Mouse (Mus musculus) C2C12 (cell line): ENCODE measurements around the gene Naxd. TPM values are rescaled to one million over a fixed set of nuclear protein-coding genes. Genes with fewer than 3 reads are reported as not detected.
A peak's percentile ranks its signal among the peaks of the same experiment; 100 is the strongest.

ENCODE experiments used
- H3K27me3 ChIP-seq: one replicate; pipeline ENCODE4 v1.6.1; 2011; ENCODE audit not compliant: control insufficient read depth, insufficient read depth, insufficient read length
- H3K36me3 ChIP-seq: one replicate; pipeline ENCODE4 v1.6.1; 2011; ENCODE audit not compliant: control insufficient read depth, insufficient read depth
- H3K4me3 ChIP-seq: one replicate; pipeline ENCODE4 v1.5.1; 2011; ENCODE audit warnings: mild to moderate bottlenecking, control low read depth; ENCODE audit not compliant: poor library complexity, insufficient read depth, severe bottlenecking
- H3K79me2 ChIP-seq: one replicate; pipeline ENCODE4 v1.6.1; 2011; ENCODE audit not compliant: control insufficient read depth, insufficient read depth
- H3K79me3 ChIP-seq: one replicate; pipeline ENCODE4 v1.6.1; 2011; ENCODE audit warnings: low read depth, control low read depth
- H3ac ChIP-seq: one replicate; pipeline ENCODE3; 2011; ENCODE audit warnings: low read depth; ENCODE audit not compliant: control insufficient read depth, insufficient read length
- CEBPB ChIP-seq: IDR thresholded peaks from one replicate; pipeline ENCODE4 v1.6.1; 2011; ENCODE audit warnings: low read depth, mild to moderate bottlenecking, control low read depth, moderate library complexity
- CTCF ChIP-seq: IDR thresholded peaks from one replicate; pipeline ENCODE4 v1.5.1; 2011; ENCODE audit not compliant: control insufficient read depth, insufficient read depth, insufficient read length
- FOSL1 ChIP-seq: IDR thresholded peaks from one replicate; pipeline ENCODE4 v1.8.0; 2011; ENCODE audit warnings: mild to moderate bottlenecking, low read length; ENCODE audit not compliant: poor library complexity, insufficient read depth, severe bottlenecking
- MAX ChIP-seq: IDR thresholded peaks from one replicate; pipeline ENCODE4 v1.6.1; 2011; ENCODE audit warnings: mild to moderate bottlenecking, control low read depth
- MYOD1 ChIP-seq: IDR thresholded peaks from one replicate; pipeline ENCODE4 v1.6.1; 2011; ENCODE audit warnings: low read depth; ENCODE audit not compliant: control insufficient read depth, insufficient read length
- MYOG ChIP-seq: IDR thresholded peaks from one replicate; pipeline ENCODE4 v1.6.1; 2011; ENCODE audit not compliant: control insufficient read depth, insufficient read length; ENCODE audit errors: extremely low read depth
- USF1 ChIP-seq: IDR thresholded peaks from one replicate; pipeline ENCODE4 v1.6.1; 2011; ENCODE audit warnings: low read depth, mild to moderate bottlenecking, control low read depth, moderate library complexity
- polyA plus RNA-seq: library from polyadenylated mRNA; unstranded; fragments of >200 nt; fragmentation: generic; extraction: Trizol; gene quantifications from one replicate; pipeline ENCODE4 v1.2.1, GENCODE M21; 2012; ENCODE audit warnings: missing spikeins

The Naxd gene
- polyA plus RNA-seq, 1 experiment, result 51.0 TPM

GRCm38 (mm10) chr8:11557768-11558629 is 60.7 kb downstream of the Naxd start:
- peaks cover 58% of the 10 kb centered on the region for H3K79me2 ChIP-seq
- peak overlapping the region; percentile 71 for H3K4me3 ChIP-seq
- peaks cover 37% of the 10 kb centered on the region for H3K79me3 ChIP-seq
- TF ChIP-seq MYOD1, result no peak
- no peak for TF ChIP-seq USF1
- TF ChIP-seq MAX, result no peak
- no peak for TF ChIP-seq CEBPB
- TF ChIP-seq CTCF, result no peak
- TF ChIP-seq FOSL1, result no peak
- no peak for TF ChIP-seq MYOG
- peak overlapping the region; percentile 92 for H3ac ChIP-seq
- peaks cover 16% of the 10 kb centered on the region for H3K36me3 ChIP-seq
- no peaks in the 10 kb centered on the region for H3K27me3 ChIP-seq

GRCm38 (mm10) chr8:11559511-11559910 is 62.2 kb downstream of the Naxd start:
- Histone ChIP-seq H3ac (no peak overlapping the region), H3K4me3 (no peak overlapping the region), H3K79me3 (peaks cover 43% of the 10 kb centered on the region), H3K36me3 (peaks cover 25% of the 10 kb centered on the region), H3K27me3 (no peaks in the 10 kb centered on the region), H3K79me2 (peaks cover 72% of the 10 kb centered on the region)
- TF ChIP-seq USF1, result no peak
- TF ChIP-seq CEBPB, result no peak
- no peak for TF ChIP-seq CTCF
- no peak for TF ChIP-seq FOSL1
- TF ChIP-seq MYOG, result no peak

- Histone ChIP-seq H3K79me2 (peaks cover 76% of the 10 kb centered on the region), H3K27me3 (no peaks in the 10 kb centered on the region), H3ac (no peak overlapping the region), H3K36me3 (peaks cover 25% of the 10 kb centered on the region), H3K4me3 (no peak overlapping the region), H3K79me3 (peaks cover 43% of the 10 kb centered on the region)
- TF ChIP-seq USF1 (no peak), MYOG (no peak), MYOD1 (no peak), MAX (no peak), CTCF (no peak), CEBPB (no peak), FOSL1 (no peak)
Observed at GRCm38 (mm10) chr8:11560220-11560619, 62.9 kb downstream of the Naxd start.

DNA sequence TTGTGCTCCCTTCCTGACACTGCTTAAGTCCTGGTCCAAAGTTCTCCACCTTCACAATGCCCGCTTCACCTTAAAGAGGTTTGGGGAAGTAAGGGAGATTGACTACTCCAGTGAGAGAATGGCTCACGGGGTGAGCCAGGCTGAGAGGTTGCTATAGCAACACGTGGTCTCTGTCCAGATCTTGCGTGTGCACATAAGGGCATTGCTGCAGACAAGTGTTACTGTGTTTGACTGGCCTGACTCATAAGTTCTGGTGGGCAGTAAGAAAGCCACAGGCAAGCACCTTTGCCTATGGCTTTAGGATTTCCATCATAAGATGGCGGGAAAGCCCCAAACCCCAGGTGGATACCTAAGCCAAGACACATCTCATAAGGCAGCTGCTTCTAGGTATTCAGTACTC is 66.9 kb downstream of the Naxd start:
- Histone ChIP-seq H3K4me3 (no peak overlapping the region), H3ac (no peak overlapping the region), H3K79me3 (peaks cover 31% of the 10 kb centered on the region), H3K27me3 (no peaks in the 10 kb centered on the region), H3K36me3 (peaks cover 25% of the 10 kb centered on the region), H3K79me2 (peaks cover 53% of the 10 kb centered on the region)
- TF ChIP-seq USF1, result no peak
- no peak for TF ChIP-seq MYOD1
- TF ChIP-seq MYOG, result no peak
- no peak for TF ChIP-seq CEBPB
- no peak for TF ChIP-seq MAX
- TF ChIP-seq FOSL1, result no peak
- TF ChIP-seq CTCF, result no peak

Other genes starting within 250 kb of the Naxd start
- gene Col4a2, start 184.7 kb upstream of the Naxd start, polyA plus RNA-seq, result 68.8 TPM
- gene Col4a1, start 184.7 kb upstream of the Naxd start, polyA plus RNA-seq, result 74.7 TPM
- 2.1 TPM for gene Rab20, start 18.8 kb upstream of the Naxd start, polyA plus RNA-seq
- gene Cars2, start 53.3 kb downstream of the Naxd start, polyA plus RNA-seq, result 19.0 TPM
- gene Ing1, start 58.1 kb downstream of the Naxd start, polyA plus RNA-seq, result 22.3 TPM
- 26.2 TPM for gene Ankrd10, start 138.3 kb downstream of the Naxd start, polyA plus RNA-seq
- gene 1700016D06Rik, start 203.6 kb downstream of the Naxd start, polyA plus RNA-seq, result not detected
- 16.8 TPM for gene Arhgef7, start 230.2 kb downstream of the Naxd start, polyA plus RNA-seq